Mouse (Mus musculus) kidney, adult 11 months (tissue): ENCODE results near the gene Sgf29.
"Not testable (repeated sequence)": the region's sequence is repeated elsewhere in the genome, so short reads cannot be mapped to it uniquely, and the experiment has no call there.

Experiments
- DNase-seq: peaks from one replicate; pipeline ENCODE4 v3.0.0; 2022

Gene Sgf29

GRCm38 (mm10) chr7:126642545-126643243 is 6.4 kb upstream of the Sgf29 start:
- DNase-seq = no peak

DNA sequence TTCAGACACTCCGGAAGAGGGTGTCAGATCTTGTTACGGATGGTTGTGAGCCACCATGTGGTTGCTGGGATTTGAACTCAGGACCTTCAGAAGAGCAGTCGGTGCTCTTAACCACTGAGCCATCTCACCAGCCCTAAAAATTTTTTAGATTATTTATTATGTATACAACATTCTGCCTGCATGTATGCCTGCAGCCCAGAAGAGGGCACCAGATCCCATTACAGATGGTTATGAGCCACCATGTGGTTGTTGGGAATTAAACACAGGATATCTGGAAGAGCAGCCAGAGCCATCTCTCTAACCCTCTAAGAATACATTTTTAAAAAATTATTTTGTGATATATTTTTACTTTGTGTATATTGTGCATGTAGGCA is 5.9 kb upstream of the Sgf29 start:
- DNase-seq = not testable (repeated sequence)

DNA sequence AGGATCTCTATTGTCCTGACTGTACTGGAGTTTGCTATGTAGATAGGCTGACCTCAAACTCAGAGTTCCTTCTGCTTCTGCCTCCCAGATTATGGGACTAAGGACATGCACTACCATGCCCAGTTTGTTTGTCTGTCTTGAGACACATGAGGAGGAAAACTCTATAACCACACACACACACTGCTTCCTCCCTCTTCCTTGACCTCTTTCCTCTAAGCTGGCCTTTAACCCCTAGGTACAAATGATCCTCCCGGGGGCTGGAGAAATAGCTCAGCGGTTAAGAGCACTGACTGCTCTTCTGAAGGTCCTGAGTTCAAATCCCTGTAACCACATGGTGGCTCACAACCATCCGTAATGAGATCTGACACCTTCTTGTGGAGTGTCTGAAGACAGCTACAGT is 4.8 kb upstream of the Sgf29 start:
- no peak for DNase-seq

DNA sequence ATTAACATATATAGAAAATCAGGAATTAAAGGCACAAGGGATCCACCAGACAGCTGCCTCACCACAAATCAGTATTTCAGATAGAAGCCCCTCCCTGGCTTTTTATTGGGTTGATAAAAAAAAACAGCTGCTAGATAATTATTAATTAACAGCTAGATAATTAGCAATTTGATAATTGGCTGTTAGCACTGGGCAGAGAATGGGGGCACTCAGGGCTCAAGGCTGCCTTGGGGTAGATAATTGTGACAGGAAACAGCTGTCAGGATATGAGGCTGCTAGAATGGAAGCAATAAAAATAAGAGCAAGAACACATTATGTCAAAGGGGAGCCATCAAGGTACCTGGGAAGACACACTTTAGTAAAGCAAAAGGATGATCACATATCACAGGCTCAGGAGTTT is 4.2 kb upstream of the Sgf29 start:
- no peak for DNase-seq

DNA sequence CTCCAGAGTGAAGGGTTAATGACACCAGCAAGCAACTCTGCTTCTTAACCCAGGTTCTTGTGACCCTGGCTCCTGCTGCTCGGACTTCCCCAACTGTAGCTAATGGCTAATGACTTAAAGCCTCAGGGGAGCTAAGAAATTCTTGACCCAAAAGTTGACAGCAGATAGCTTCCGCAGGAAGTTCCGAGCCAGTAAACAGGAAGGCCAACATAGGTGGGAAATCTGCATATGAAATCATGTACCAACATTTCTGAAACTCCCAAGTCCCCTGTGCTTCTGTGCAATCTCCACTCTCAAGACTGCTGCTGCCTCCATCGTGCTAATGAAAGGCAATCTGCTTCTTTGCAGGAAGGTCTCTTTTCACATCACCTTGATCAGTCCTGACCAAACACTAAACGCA is 3.4 kb upstream of the Sgf29 start:
- DNase-seq = peak; percentile 29

- no peak for DNase-seq
Measured at GRCm38 (mm10) chr7:126648486-126648885, 623 bp upstream of the Sgf29 start.

GRCm38 (mm10) chr7:126650852-126651251 is 1.7 kb downstream of the Sgf29 start:
- DNase-seq = no peak

- no peak for DNase-seq
Measured at GRCm38 (mm10) chr7:126653991-126654390, 4.9 kb downstream of the Sgf29 start.

- no peak for DNase-seq
Measured at GRCm38 (mm10) chr7:126655695-126656094, 6.6 kb downstream of the Sgf29 start.

GRCm38 (mm10) chr7:126657522-126657921 is 8.4 kb downstream of the Sgf29 start:
- DNase-seq = no peak

- DNase-seq = no peak
Measured at GRCm38 (mm10) chr7:126659771-126660170, 10.7 kb downstream of the Sgf29 start.

DNA sequence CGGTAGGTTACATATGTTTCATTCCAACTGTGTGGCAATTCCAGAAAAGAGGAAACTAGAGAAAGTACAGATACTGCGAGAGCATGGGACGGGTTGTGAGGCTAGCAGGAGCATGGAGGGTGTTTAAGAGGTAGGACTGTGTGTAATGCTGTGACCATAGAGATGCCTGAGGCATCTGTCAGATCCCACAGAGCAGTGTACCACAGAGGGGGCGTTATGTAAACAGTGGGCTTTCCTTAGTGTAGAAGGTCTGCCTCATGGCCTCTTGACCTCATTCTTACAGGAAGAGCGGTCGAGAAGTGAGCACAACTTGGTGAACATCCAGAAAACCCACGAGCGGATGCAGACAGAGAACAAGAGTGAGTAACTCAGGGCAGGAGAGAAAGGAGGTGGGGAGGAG is 14.5 kb downstream of the Sgf29 start:
- DNase-seq = no peak

DNA sequence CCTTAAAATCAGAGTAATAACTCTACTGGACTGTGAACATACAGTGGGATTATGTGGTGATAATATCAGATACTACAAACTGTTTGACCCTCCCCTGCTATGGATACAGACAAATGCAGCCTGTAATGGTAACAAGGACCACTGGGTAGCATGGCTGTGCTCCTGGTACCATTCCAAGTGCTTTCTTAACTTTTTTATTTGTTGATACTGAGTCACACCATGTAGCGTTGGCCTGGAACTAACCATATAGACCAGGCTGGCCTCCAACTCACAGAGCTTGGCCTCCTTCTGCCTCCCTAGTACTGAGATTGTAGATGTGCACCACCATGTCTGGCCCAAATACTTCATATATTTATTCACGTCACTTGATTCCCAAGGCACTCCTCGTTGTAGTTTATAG is 16.2 kb downstream of the Sgf29 start:
- no peak for DNase-seq

- DNase-seq = no peak
Measured at GRCm38 (mm10) chr7:126667495-126668090, 18.5 kb downstream of the Sgf29 start.

GRCm38 (mm10) chr7:126668452-126668851 is 19.3 kb downstream of the Sgf29 start:
- DNase-seq = no peak

DNA sequence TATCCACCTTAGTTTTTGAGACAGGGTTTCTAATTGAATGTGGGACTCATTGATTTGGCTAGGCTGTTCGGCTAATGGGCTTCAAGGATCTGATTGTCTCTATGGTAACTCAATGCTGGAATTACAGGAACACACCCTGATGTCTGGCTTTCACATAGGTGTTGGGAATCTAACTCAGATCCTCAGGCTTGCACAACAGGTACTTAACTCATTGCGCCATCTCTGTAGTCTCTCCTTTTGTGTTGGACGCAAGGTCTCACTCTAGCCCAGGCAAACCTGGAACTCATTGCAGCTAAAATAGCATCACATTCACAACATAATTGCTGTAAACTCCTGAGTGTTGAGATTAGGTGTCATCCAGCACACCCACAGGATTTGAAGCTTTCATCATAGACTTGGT is 21.0 kb downstream of the Sgf29 start:
- no peak for DNase-seq

DNA sequence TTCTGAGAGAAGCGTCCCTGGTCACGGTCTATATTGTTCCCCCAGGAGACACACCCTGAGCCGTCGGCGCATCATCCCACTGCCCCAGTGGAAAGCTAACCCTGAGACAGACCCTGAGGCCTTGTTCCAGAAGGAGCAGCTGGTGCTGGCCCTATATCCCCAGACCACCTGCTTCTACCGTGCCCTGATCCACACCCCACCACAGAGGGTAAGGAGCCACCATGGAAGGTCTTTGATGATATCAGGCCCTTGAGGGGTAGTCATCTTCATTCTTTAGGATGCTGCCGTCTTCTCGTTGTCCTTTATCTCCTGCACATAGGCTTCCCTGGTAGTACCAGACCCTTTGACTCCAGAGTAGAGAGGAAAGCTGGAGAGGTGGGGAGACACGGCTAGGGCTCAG is 23.0 kb downstream of the Sgf29 start:
- no peak for DNase-seq

GRCm38 (mm10) chr7:126675104-126675503 is 26.0 kb downstream of the Sgf29 start:
- DNase-seq = no peak

DNA sequence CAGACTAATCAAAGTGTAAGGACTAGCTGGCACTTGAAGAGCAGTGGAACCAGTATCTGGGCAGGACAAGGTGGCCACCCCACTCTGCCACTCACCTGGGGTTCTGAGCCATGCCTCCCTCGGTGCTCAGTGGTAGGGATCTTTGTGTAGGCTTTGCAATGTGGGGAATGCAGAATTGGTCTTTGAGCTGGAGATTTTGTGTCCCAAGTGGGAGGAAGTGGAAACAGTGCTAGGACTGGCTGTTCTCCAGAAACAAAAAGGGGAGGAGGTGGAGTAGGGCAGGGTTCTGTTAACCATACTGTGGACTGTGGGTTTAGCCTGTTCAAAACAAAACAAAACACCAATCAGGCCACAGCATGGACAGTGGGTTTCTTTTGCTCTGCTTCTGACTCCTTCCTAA is 27.1 kb downstream of the Sgf29 start, which contains the start of gene Sult1a1:
Sult1a1 (minus strand) TSS at position 226 of the 400 bp plus-strand sequence.
- DNase-seq = peak; percentile 81

- DNase-seq = no peak
Measured at GRCm38 (mm10) chr7:126676631-126677220, 27.6 kb downstream of the Sgf29 start.

DNA sequence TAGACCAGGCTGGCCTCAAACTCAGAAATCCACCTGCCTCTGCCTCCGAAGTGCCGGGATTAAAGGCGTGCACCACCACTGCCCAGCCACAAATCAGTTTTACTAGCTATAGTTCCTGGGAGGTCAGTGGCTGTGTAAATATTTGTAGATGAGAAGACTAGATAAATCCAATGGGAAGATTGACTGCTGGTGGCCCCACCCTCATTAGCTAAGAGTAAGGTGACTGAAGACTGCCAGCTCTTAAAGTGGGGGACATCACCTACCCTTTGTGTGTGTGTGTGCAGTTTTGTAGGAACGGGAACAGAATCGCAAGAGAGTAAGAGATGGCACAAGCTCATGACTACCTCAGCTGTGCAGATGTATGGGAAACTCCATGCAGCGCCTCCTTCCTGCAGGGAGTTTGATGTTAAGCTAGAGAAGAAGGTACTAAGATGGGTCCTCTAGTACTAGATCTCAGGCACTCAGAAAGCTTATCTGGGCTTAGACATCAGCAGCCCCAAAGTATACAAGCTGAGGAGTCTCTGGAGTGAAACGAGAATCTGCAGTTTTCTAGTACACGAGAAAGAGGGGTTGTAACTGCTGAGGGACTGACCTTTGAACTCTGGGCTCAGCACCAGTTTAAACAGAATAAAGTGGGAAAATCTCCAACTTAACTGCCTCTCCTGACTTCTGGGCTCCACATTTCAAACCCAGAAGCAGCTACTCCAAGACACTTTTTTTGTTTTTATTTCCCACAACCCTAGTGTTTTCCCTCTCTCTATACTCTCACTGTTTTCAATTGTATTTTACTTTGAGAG is 29.6 kb downstream of the Sgf29 start:
- peak; percentile 55 for DNase-seq

DNA sequence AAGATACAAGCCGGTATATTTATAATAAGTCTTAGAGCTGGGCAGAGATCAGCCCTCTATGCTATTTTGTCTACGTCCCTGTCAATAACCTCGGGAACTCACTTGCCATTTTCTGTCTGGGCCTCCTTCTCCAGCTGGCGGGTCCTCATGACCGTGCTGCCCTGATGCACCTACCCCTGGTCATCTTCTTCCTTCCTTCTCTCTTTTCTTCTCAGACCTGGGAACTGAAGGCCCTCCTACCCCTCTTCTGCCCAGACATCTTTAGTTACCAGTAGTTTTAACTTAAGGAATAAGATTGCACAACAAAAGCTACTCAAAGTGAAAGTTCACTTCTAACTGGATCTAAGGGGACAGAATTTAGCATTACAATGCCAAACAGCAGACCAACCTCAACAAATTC is 30.6 kb downstream of the Sgf29 start:
- no peak for DNase-seq

DNA sequence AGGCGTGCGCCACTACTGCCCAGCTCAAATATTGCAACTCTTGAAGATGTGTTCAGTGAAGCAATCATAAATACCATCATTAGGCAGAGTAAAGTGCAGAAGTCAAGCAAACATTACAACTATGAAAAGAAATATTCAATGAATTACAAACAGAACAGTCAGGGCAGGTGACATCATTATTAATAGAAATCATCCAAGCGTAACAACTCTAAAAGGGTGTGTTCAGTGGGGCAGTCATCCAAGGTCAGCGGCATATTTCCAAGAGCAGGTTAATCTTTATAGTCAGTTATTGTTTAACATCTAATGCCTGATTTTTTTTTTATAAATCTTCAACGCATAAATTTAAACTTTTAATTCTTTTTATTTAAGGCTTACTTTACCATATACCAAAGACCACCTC is 32.1 kb downstream of the Sgf29 start:
- DNase-seq = peak; percentile 60

GRCm38 (mm10) chr7:126688156-126688555 is 39.0 kb downstream of the Sgf29 start:
- not testable (repeated sequence) for DNase-seq
